Mouse (Mus musculus): Measurements from ENCODE around the gene A930018P22Rik. TPM values are rescaled to one million over a fixed set of nuclear protein-coding genes. Genes with fewer than 3 reads are reported as not detected.

Gene A930018P22Rik
- total and polyA plus RNA-seq, 2 experiments from 2014 or later = 1.9 TPM; not detected in 1

DNA sequence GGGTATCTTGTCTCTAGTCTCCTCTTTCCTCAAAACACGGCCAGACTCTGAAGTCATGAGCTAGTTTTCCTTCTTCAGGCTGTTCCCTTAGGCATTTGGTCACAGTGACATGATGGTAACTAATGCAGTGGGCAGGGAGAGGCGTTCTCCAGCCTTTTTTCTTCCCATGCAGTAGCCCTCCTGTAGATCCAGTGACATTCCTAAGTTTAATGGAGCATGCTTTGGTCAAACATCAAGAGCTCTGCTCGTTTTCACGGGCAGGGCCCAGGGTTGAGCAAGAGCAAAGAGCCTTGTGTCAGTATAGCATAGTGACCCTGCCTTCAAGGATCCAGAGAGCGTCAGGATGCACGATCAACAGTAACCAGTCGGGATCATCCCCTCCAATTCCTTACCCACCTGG is 40.8 kb downstream of the A930018P22Rik start:
- Histone ChIP-seq H3K9me3 (ENCODE audit: low read length) (no peaks in the 10 kb centered on the region), H3K27me3 (ENCODE audit: insufficient read depth, low read length) (no peaks in the 10 kb centered on the region), H3K4me2 (ENCODE audit: low read depth) (no peak overlapping the region), H3K36me3 (ENCODE audit: insufficient read depth) (peaks cover 25% of the 10 kb centered on the region), H3K4me1 (ENCODE audit: insufficient read depth) (0 out of 2 replicates have a peak, but pooled peaks cover 3% of the 10 kb centered on the region), H3K4me3 (ENCODE audit: low read depth, low read length) (no peak overlapping the region), H3K27ac (ENCODE audit: low read depth, low read length) (no peak overlapping the region), H3K9ac (no peak overlapping the region)
- WGBS = 83% methylated on average over 7 of the region's 7 CpGs
- TF ChIP-seq CTCF (IDR thresholded peaks at IDR 0.05; ENCODE audit: low read depth) = no peak
- ATAC-seq = no peak
- no peak for DNase-seq

DNA sequence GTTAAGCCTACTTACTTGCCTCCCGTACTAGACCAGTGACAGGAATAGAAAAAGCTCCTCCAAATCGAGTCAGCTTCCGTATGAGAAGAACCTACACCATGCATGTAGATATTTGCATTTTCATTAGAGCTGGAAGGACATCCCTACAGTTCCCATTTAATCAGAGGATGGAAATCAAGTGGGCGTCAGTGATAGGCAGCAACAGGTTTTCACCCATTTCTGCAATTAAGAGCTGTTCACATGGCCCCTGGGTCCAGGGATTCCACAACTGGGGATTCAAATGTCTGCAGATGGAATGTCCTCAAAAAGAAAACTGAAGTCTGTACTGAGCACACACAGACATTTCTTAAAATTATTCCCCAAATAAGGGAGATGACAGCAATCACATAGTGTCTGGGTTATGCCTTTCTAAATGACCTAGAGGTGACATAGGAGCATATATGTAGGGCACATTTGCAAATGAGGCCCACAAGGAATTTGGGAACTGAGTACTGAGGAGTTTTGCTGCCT is 41.5 kb downstream of the A930018P22Rik start:
- Histone ChIP-seq H3K4me2 (ENCODE audit: low read depth) (no peak overlapping the region), H3K27me3 (ENCODE audit: insufficient read depth, low read length) (no peaks in the 10 kb centered on the region), H3K4me3 (ENCODE audit: low read depth, low read length) (no peak overlapping the region), H3K4me1 (ENCODE audit: insufficient read depth) (0 out of 2 replicates have a peak, but pooled peaks cover 3% of the 10 kb centered on the region), H3K9me3 (ENCODE audit: low read length) (no peaks in the 10 kb centered on the region), H3K27ac (ENCODE audit: low read depth, low read length) (no peak overlapping the region), H3K36me3 (ENCODE audit: insufficient read depth) (peaks cover 25% of the 10 kb centered on the region), H3K9ac (no peak overlapping the region)
- no peak for TF ChIP-seq CTCF (IDR thresholded peaks at IDR 0.05; ENCODE audit: low read depth)
- DNase-seq = no peak
- WGBS = 88% methylated on average over 4 of the region's 4 CpGs
- ATAC-seq = no peak

DNA sequence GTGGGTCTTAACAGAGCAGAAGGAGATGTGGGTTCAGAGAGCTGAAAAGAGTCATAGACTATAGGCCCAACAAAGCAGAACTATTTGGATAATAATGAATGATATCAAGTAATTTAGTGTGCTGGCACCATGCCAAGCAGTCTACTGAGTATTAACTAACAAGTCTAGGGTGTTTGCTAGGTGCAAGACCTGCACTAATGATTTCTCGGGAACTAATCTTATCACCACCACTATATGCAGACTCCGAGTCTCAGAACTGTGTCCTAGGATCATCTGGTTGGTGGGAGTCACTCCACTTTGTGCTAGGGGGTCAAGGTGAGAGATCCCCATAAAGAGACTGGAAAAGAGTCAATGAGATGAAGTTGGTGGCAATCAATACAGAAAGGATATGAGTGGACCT is 43.1 kb downstream of the A930018P22Rik start:
- H3K4me3 ChIP-seq (ENCODE audit: low read depth, low read length) = no peak overlapping the region
- no peak for DNase-seq
- WGBS = 71% methylated on average over 2 of the region's 2 CpGs

DNA sequence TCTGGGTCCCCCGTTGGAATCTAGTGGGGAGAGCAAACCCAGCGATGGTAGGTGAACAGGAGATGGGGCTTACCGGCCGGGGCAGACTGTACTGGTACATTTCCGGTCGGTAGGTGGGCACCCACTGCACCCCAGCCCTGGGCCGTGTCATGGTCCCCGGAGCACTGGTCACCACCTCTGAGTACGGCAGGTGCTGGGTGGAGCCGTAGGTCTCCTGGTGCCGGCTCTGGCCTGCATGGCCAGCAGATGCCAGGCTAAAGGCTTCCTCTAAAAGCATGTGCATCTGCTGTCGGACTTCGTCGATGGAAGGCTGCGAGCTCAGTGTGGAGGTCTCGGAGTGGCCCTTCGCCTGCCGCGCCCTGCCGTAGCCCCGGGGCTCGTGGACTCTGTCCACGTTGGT is 45.2 kb downstream of the A930018P22Rik start:
- no peaks in the 10 kb centered on the region for H3K9me3 ChIP-seq (ENCODE audit: low read length)
- H3K9ac ChIP-seq = no peak overlapping the region
- 89% methylated on average over 23 of the region's 23 CpGs for WGBS
- H3K36me3 ChIP-seq (ENCODE audit: insufficient read depth) = peaks cover 25% of the 10 kb centered on the region
- H3K4me1 ChIP-seq (ENCODE audit: insufficient read depth) = 0 out of 2 replicates have a peak, but pooled peaks cover 3% of the 10 kb centered on the region
- no peak for TF ChIP-seq CTCF (IDR thresholded peaks at IDR 0.05; ENCODE audit: low read depth)
- no peak overlapping the region for H3K27ac ChIP-seq (ENCODE audit: low read depth, low read length)
- no peak overlapping the region for H3K4me3 ChIP-seq (ENCODE audit: low read depth, low read length)
- H3K27me3 ChIP-seq (ENCODE audit: insufficient read depth, low read length) = no peaks in the 10 kb centered on the region
- ATAC-seq = peak; percentile 8; the same call in 1 of the 2 replicates
- no peak for DNase-seq
- no peak overlapping the region for H3K4me2 ChIP-seq (ENCODE audit: low read depth)

More for the DNA sequence above, 43.1 kb downstream of the A930018P22Rik start:
- Histone ChIP-seq H3K27ac (ENCODE audit: low read depth, low read length) (no peak overlapping the region), H3K36me3 (ENCODE audit: insufficient read depth) (peaks cover 25% of the 10 kb centered on the region), H3K9me3 (ENCODE audit: low read length) (no peaks in the 10 kb centered on the region), H3K4me1 (ENCODE audit: insufficient read depth) (0 out of 2 replicates have a peak, but pooled peaks cover 3% of the 10 kb centered on the region), H3K27me3 (ENCODE audit: insufficient read depth, low read length) (no peaks in the 10 kb centered on the region), H3K4me2 (ENCODE audit: low read depth) (no peak overlapping the region), H3K9ac (no peak overlapping the region)
- TF ChIP-seq CTCF (IDR thresholded peaks at IDR 0.05; ENCODE audit: low read depth) = no peak
- ATAC-seq = no peak

DNA sequence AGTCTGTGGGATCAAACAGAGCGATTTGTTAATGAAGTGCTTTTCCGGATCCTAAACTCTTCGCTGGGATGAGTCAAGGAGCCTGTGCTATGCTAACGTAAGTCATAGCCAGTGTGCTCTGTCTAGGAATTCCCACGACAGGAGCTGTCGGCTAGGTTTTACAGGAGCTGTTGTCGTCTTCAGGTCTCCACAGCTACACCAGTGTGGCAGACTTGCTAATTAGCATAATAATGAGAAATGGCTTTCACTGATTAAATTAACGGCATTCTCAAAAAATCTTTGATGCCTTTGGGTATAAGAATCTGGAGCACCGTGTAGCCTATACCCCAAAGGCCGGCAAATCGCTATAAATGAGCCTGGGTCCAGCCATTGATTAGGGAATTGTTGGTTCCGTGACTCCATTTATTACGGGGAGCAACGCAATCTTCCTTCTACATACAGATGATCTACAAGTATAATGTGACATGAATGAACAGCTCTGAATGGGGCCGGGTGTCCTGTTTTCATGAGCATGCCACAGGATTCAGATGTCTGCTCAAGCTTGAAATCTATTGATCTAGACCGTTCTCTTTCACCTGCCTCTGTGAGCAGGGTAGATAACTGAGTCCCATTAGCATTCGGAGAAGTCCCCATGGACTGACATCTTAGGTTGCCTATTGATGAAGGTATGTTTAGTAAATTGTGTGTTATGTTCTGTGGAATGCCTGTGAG is 45.8 kb downstream of the A930018P22Rik start:
- H3K4me3 ChIP-seq (ENCODE audit: low read depth, low read length) = no peak overlapping the region
- H3K27me3 ChIP-seq (ENCODE audit: insufficient read depth, low read length) = no peaks in the 10 kb centered on the region
- no peak overlapping the region for H3K4me2 ChIP-seq (ENCODE audit: low read depth)
- DNase-seq (peak; percentile 11), ATAC-seq (peak; percentile 83)
- H3K9ac ChIP-seq = no peak overlapping the region
- H3K36me3 ChIP-seq (ENCODE audit: insufficient read depth) = peaks cover 22% of the 10 kb centered on the region
- H3K4me1 ChIP-seq (ENCODE audit: insufficient read depth) = 0 out of 2 replicates have a peak, but pooled peaks cover 3% of the 10 kb centered on the region
- no peak overlapping the region for H3K27ac ChIP-seq (ENCODE audit: low read depth, low read length)
- no peak for TF ChIP-seq CTCF (IDR thresholded peaks at IDR 0.05; ENCODE audit: low read depth)
- no peaks in the 10 kb centered on the region for H3K9me3 ChIP-seq (ENCODE audit: low read length)
- 20% methylated on average over 17 of the region's 17 CpGs for WGBS

DNA sequence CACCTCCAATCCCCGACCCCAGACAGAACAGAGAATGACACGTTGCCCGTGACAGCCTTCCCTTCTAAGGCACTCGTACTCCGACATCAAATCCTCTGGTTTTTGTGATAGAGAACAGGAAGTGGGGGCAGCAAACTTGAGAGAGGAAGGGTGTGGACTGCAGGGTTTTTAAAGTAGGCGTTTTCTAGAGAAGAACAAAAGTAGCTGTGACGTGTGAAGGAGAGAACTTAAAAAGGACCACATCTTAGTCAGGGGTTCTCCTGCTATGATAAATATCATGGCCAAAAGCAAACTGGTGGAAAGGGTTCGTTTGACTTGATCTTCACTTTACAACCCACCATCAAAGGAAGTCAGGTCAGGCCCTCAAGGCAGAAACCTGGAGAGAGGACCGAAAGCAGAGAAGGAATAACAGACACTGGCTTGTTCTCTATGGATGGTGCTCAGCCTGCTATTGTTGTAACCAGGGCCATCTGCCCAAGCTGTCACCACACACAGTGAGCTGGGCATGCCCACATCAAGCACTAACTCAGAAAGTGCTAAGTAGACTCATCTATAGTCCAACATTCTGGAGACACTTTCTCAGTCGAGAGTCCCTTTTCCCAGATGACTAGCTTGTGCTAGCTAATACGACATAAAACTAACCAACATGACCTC is 50.3 kb downstream of the A930018P22Rik start:
- no peak for TF ChIP-seq CTCF (IDR thresholded peaks at IDR 0.05; ENCODE audit: low read depth)
- no peaks in the 10 kb centered on the region for H3K9me3 ChIP-seq (ENCODE audit: low read length)
- no peak overlapping the region for H3K9ac ChIP-seq
- H3K4me1 ChIP-seq (ENCODE audit: insufficient read depth) = 0 out of 2 replicates have a peak, but pooled peaks cover 9% of the 10 kb centered on the region
- H3K27me3 ChIP-seq (ENCODE audit: insufficient read depth, low read length) = no peaks in the 10 kb centered on the region
- ATAC-seq = no peak
- H3K27ac ChIP-seq (ENCODE audit: low read depth, low read length) = no peak overlapping the region
- H3K4me2 ChIP-seq (ENCODE audit: low read depth) = no peak overlapping the region
- H3K4me3 ChIP-seq (ENCODE audit: low read depth, low read length) = no peak overlapping the region
- 76% methylated on average over 11 of the region's 11 CpGs for WGBS
- DNase-seq = no peak
- peaks cover 1% of the 10 kb centered on the region for H3K36me3 ChIP-seq (ENCODE audit: insufficient read depth)

DNA sequence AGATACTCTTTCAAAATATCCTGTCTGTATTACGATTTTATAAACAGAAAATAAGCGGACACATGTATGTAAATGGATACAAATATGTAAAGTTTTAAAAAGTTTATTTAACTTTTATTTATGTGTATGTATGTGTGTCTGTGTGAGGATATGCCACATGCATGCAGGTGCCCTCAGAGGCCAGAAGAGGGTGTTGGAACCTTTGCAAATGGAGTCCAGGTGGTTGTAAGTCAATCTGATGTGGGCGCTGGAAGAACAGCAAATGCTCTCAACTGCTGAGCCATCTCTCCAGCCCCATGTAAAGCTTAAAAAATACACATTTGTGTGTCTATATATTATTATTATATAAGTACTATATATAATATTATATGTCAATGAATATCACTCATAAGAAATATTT is 50.9 kb downstream of the A930018P22Rik start:
- 96% methylated on average over 3 of the region's 3 CpGs for WGBS
- Histone ChIP-seq H3K4me1 (ENCODE audit: insufficient read depth) (0 out of 2 replicates have a peak, but pooled peaks cover 6% of the 10 kb centered on the region), H3K4me2 (ENCODE audit: low read depth) (no peak overlapping the region), H3K27ac (ENCODE audit: low read depth, low read length) (no peak overlapping the region), H3K27me3 (ENCODE audit: insufficient read depth, low read length) (no peaks in the 10 kb centered on the region), H3K9ac (no peak overlapping the region), H3K36me3 (ENCODE audit: insufficient read depth) (no peaks in the 10 kb centered on the region; the same call in 1 of the 2 replicates), H3K4me3 (ENCODE audit: low read depth, low read length) (no peak overlapping the region), H3K9me3 (ENCODE audit: low read length) (no peaks in the 10 kb centered on the region)
- TF ChIP-seq CTCF (IDR thresholded peaks at IDR 0.05; ENCODE audit: low read depth) = no peak
- no peak for ATAC-seq
- no peak for DNase-seq

Other genes starting within 250 kb of the A930018P22Rik start
- 19.9 and 23.8 TPM in 2 replicates for gene Lmo2, start 164.8 kb upstream of the A930018P22Rik start, total RNA-seq (2014; rRNA removed)
- gene Lmo2, start 164.8 kb upstream of the A930018P22Rik start, polyA plus RNA-seq (2015; fragmentation: Nextera tagmentation; extraction: Ambion mirVana) = 26.9 and 27.8 TPM in 2 replicates
- 65.2 and 78.2 TPM in 2 replicates for gene Fbxo3, start 95.0 kb upstream of the A930018P22Rik start, total RNA-seq (2014; rRNA removed)
- gene Fbxo3, start 95.0 kb upstream of the A930018P22Rik start, polyA plus RNA-seq (2015; fragmentation: Nextera tagmentation; extraction: Ambion mirVana) = 41.6 and 54.9 TPM in 2 replicates
- not detected in 2 replicates for gene 4931422A03Rik, start 94.4 kb upstream of the A930018P22Rik start, total RNA-seq (2014; rRNA removed)
- 0.84 and 0.94 TPM in 2 replicates for gene 4931422A03Rik, start 94.4 kb upstream of the A930018P22Rik start, polyA plus RNA-seq (2015; fragmentation: Nextera tagmentation; extraction: Ambion mirVana)
- gene Gm10912, start 56.9 kb upstream of the A930018P22Rik start, total RNA-seq (2014; rRNA removed) = 0.15 TPM in 1 of 2 replicates, not detected in the other
- gene Gm10912, start 56.9 kb upstream of the A930018P22Rik start, polyA plus RNA-seq (2015; fragmentation: Nextera tagmentation; extraction: Ambion mirVana) = not detected in 2 replicates
- not detected in 2 replicates for gene Gm10799, start 54.2 kb upstream of the A930018P22Rik start, total RNA-seq (2014; rRNA removed)
- not detected in 2 replicates for gene Gm10799, start 54.2 kb upstream of the A930018P22Rik start, polyA plus RNA-seq (2015; fragmentation: Nextera tagmentation; extraction: Ambion mirVana)
- 1.5 TPM in 1 of 2 replicates, not detected in the other for gene Cd59b, start 52.9 kb upstream of the A930018P22Rik start, total RNA-seq (2014; rRNA removed)
- 1.5 and 1.6 TPM in 2 replicates for gene Cd59b, start 52.9 kb upstream of the A930018P22Rik start, polyA plus RNA-seq (2015; fragmentation: Nextera tagmentation; extraction: Ambion mirVana)
- gene Cd59a, start 27.0 kb upstream of the A930018P22Rik start, total RNA-seq (2014; rRNA removed) = 2.2 and 5.2 TPM in 2 replicates
- 8.6 and 11.0 TPM in 2 replicates for gene Cd59a, start 27.0 kb upstream of the A930018P22Rik start, polyA plus RNA-seq (2015; fragmentation: Nextera tagmentation; extraction: Ambion mirVana)

Data from forebrain, postnatal 0 days (tissue).